Mouse (Mus musculus) adrenal gland, adult 18-20 months (tissue): ENCODE measurements around the gene Gm21319. TPM values are rescaled to one million over a fixed set of nuclear protein-coding genes. Genes with fewer than 3 reads are reported as not detected.
"Not testable (repeated sequence)": the region's sequence is repeated elsewhere in the genome, so short reads cannot be mapped to it uniquely, and the experiment has no call there.

Experiments used
- DNase-seq, 2 experiments: peaks; one replicate each; pipeline ENCODE4 v3.0.0; 2021 to 2022; ENCODE audit warnings: low spot score in 2 of 2
- long read RNA-seq, 2 experiments: library from polyadenylated mRNA; stranded (forward); transcript quantifications; one replicate each; pipeline ENCODE4 v2.0.0; 2021
- total RNA-seq, 2 experiments: library from RNA; stranded (reverse); gene quantifications; 1 replicate in 1 of 2; 2 replicates in 1 of 2; pipeline ENCODE4 v1.2.3; 2021

The Gm21319 gene
- total RNA-seq = not detected
- long read RNA-seq, experiment 1 = 0 reads
- long read RNA-seq, experiment 2 = 0 reads

DNA sequence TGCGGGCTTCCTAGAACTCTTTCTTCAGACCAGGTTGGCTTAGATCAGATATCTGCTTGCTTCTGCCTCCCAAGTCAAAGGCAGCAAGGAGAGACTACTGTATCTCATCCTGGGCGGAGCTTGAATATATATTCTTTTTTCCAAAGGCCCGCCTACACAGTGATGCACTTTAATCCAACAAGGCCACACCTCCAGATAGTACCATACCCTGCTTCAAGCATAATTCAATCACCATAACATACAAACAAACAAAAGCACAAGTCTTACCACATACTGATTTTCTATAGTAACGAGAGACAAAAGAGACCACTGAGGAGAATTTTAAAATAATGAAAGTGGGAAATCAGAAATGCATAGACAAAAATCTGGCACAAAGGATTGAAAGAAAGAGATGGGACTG, at the start of gene Gm21319:
Gm21319 (minus strand) TSS at position 101 of the 400 bp plus-strand sequence.
- not testable (repeated sequence) for DNase-seq

DNA sequence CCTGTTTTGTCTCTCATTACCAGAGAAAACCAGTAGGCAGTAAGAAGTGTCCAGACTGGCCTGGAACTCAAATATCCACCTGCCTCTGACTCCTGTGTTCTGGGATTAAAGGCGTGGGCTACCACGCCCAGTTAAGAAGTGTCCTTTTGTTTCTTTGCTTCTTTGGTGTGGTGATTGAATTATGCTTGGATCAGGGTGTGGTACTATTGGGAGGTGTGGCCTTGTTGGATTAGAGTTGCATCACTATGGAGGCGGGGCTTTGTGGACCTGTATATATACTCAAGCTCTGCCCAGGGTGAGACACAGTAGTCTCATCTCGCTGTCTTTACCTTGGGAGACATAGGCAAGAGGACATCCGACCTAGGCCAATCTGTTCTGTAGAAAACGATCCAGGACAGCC, 40.7 kb upstream of the Gm21319 start, which contains the start of gene BB287469:
BB287469 (plus strand) TSS at position 301 of the 400 bp plus-strand sequence.
- DNase-seq = not testable (repeated sequence)

DNA sequence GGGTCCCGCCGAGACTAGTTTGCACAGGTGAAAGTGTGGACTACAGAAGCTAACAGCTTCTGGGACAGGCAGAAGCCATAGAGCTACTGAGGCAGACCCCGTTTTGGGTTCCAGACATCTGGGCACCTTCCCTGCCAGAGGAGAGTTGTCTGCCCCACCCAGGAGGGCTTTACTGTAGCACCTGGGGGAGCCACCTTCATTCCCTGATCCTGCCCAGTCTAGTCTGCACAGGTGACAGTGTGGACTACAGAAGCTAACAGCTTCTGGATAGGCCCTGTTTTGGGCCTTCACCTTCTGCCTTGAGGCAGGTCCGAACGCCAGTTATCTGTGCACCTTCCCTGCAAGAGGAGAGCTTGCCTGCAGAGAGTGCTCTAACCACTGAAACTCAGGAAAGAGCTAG, 22.4 kb upstream of the Gm21319 start:
- not testable (repeated sequence) for DNase-seq

DNA sequence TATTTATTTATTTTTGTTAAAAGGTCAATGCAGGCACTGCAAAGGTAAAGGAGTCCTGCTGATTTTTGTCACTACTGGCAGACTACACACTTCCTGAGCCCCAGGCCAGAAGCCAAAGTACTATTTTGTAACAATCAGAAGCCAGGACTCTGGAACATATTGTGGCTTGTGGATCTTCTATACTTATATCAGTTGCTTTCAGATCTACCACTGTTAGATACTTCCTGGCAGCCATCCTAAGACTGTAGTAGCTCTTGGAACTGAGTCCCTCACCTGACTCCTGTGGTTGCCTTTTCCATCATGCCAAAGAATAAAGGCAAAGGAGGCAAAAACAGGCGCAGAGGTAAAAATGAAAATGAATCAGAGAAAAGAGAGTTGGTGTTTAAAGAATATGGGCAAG, 19.7 kb upstream of the Gm21319 start, which contains the start of gene Gm21936:
Gm21936 (plus strand) TSS at position 301 of the 400 bp plus-strand sequence.
- DNase-seq = not testable (repeated sequence)

Other genes starting within 250 kb of the Gm21319 start
- gene Oog1, start 173.1 kb downstream of the Gm21319 start, total RNA-seq = not detected
- not detected for gene Gm4027, start 156.9 kb downstream of the Gm21319 start, total RNA-seq
- not detected for gene Gm16381, start 131.1 kb downstream of the Gm21319 start, total RNA-seq
- not detected for gene Gm21936, start 19.8 kb upstream of the Gm21319 start, total RNA-seq
- not detected for gene BB287469, start 40.8 kb upstream of the Gm21319 start, total RNA-seq
- not detected for gene Gm2001, start 66.6 kb upstream of the Gm21319 start, total RNA-seq
- gene Gm2016, start 98.3 kb upstream of the Gm21319 start, total RNA-seq = not detected
- not detected for gene Gm2022, start 119.6 kb upstream of the Gm21319 start, total RNA-seq
- not detected for gene Gm2035, start 144.1 kb upstream of the Gm21319 start, total RNA-seq
- not detected for gene Gm2042, start 178.3 kb upstream of the Gm21319 start, total RNA-seq
- gene Gm2075, start 236.1 kb upstream of the Gm21319 start, total RNA-seq = not detected
- not detected for gene Gm6803, start 243.0 kb upstream of the Gm21319 start, total RNA-seq